Mouse (Mus musculus) forebrain, embryonic 12.5 days (tissue): Measurements from ENCODE around the gene Adam12. TPM values are rescaled to one million over a fixed set of nuclear protein-coding genes. Genes with fewer than 3 reads are reported as not detected.

Source experiments
- ATAC-seq: fragments of 200-750 bp; cut with Nextera tagmentation; 2 replicates; pipeline ENCODE4 v1.8.0; 2017; ENCODE audit warnings: moderate TSS enrichment; ENCODE audit not compliant: low FRiP score
- H3K27ac ChIP-seq: fragments of 300-500 bp; sonication (generic); 2 replicates; pipeline ENCODE4 v1.5.1; 2016; ENCODE audit warnings: mild to moderate bottlenecking
- H3K27me3 ChIP-seq: fragments of 300-500 bp; sonication (generic); 2 replicates; pipeline ENCODE4 v1.6.1; 2016; ENCODE audit warnings: mild to moderate bottlenecking
- H3K36me3 ChIP-seq: fragments of 300-500 bp; sonication (generic); replicated peaks from 2 replicates; pipeline ENCODE4 v1.6.1; 2016; ENCODE audit warnings: mild to moderate bottlenecking
- H3K4me1 ChIP-seq: fragments of 300-500 bp; sonication (generic); 2 replicates; pipeline ENCODE4 v1.6.1; 2016
- H3K4me2 ChIP-seq: fragments of 300-500 bp; sonication (generic); 2 replicates; pipeline ENCODE4 v1.6.1; 2016; ENCODE audit warnings: mild to moderate bottlenecking, moderate library complexity
- H3K4me3 ChIP-seq: fragments of 300-500 bp; sonication (generic); replicated peaks from 2 replicates; pipeline ENCODE4 v1.5.1; 2016; ENCODE audit warnings: mild to moderate bottlenecking
- H3K9ac ChIP-seq: fragments of 300-500 bp; sonication (generic); 2 replicates; pipeline ENCODE4 v1.6.1; 2016; ENCODE audit warnings: mild to moderate bottlenecking
- H3K9me3 ChIP-seq: fragments of 300-500 bp; sonication (generic); 2 replicates; pipeline ENCODE4 v1.6.1; 2016
- WGBS: fragments of 180-500 bp; shearing (Covaris S2); methylation state at CpG from one replicate; pipeline ENCODE4 v1.1.7; 2016; 5-methylcytosine and 5-hydroxymethylcytosine counted together
- polyA plus RNA-seq: library from polyadenylated mRNA; unstranded; fragments of >200 nt; fragmentation: Nextera tagmentation; extraction: Ambion mirVana; gene quantifications from 2 replicates; pipeline ENCODE4 v1.2.1, GENCODE M21; 2016

Adam12 gene
- polyA plus RNA-seq, 1 experiment from 2014 or later, result 2.1 TPM

DNA sequence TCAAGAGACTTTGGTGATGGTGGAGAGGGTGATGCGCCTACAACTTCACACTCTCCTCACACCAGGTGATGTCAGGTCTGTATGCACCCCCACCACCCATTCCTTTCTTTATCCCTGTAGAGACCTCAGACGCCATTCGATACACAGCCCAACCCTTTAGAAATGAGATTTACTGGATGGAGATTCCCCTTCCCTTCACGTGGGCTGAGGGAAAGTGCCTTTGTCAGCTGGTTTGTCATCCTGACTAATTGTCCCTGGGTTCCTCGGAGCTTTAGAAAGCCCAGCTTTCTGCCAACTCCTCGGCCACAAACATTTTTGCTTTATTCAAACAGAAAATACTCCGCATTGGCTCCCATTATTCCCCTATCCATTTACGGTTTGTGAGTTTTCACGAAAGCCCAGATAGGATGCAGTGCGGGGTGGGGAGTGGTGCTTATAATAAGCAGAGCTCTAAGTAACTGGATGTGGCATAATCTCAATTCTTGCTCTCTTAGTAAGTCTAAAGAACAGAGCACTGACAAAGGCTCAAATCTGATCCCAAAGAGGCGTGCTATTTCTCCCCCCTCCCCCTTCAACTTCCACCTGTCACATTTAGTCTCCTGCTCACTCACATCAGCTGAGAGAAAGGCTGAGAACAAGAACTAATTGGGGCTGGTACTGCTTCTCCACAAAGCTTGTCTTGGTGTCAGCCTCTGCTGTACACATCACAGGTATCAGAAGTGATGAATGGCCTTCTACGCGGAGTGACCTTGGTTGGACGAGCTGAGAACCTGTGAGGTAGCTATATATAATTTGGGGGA is 143.2 kb downstream of the Adam12 start:
- 74% methylated on average over 14 of the region's 14 CpGs for WGBS
- H3K27ac ChIP-seq, result no peak overlapping the region

DNA sequence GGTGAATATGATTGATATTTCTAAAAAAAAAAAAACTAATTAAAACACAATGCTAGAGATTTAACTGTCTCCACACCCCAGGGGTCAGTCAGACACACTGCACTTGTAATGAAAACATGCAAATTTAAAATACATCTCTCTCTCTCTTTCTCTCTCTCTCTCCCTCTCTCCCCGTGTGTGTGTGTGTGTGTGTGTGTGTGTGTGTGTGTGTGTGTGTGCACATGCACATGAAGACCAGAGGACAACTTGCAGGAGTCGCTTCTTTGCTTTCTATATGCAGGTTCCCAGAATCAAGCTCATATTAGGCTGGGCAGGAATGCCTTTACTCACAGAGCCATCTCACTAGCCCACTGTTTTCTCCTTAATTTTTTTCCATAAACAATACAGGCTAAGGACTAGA is 146.6 kb downstream of the Adam12 start:
- Histone ChIP-seq H3K36me3 (no peaks in the 10 kb centered on the region), H3K4me3 (no peak overlapping the region), H3K4me1 (peaks cover 7% of the 10 kb centered on the region; the same call in 1 of the 2 replicates), H3K27ac (no peak overlapping the region), H3K9ac (no peak overlapping the region), H3K9me3 (no peaks in the 10 kb centered on the region), H3K4me2 (no peak overlapping the region), H3K27me3 (no peaks in the 10 kb centered on the region)
- WGBS, result 67% methylated on average over 2 of the region's 2 CpGs
- no peak for ATAC-seq

More for the DNA sequence above, 143.2 kb downstream of the Adam12 start:
- Histone ChIP-seq H3K9me3 (no peaks in the 10 kb centered on the region), H3K4me2 (no peak overlapping the region), H3K36me3 (no peaks in the 10 kb centered on the region), H3K4me1 (peaks cover 7% of the 10 kb centered on the region; the same call in 1 of the 2 replicates), H3K27me3 (no peaks in the 10 kb centered on the region), H3K9ac (no peak overlapping the region), H3K4me3 (no peak overlapping the region)
- no peak for ATAC-seq

DNA sequence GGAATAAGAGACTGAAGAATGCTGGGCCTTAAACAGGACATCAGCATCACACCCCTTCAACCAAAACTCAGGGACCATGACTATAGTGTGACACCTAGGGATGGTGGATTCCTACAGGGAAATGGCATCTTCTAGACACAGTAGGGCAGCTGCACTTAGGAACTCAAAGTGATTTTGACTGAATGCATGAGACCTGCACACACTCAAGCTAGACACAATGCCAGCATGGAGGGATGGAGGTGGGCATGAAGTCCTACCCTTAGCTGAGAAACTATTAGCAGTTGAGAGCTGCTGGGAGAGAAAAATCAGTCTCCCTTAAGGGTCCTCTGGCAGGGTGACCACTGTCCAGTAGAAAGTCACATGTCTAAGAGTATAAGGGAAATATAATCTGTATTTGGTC is 147.0 kb downstream of the Adam12 start:
- H3K27ac ChIP-seq, result no peak overlapping the region
- peaks cover 7% of the 10 kb centered on the region; the same call in 1 of the 2 replicates for H3K4me1 ChIP-seq
- no peak overlapping the region for H3K4me2 ChIP-seq
- no peak overlapping the region for H3K9ac ChIP-seq
- no peaks in the 10 kb centered on the region for H3K36me3 ChIP-seq
- H3K27me3 ChIP-seq, result no peaks in the 10 kb centered on the region
- H3K9me3 ChIP-seq, result no peaks in the 10 kb centered on the region
- no peak overlapping the region for H3K4me3 ChIP-seq
- no peak for ATAC-seq

DNA sequence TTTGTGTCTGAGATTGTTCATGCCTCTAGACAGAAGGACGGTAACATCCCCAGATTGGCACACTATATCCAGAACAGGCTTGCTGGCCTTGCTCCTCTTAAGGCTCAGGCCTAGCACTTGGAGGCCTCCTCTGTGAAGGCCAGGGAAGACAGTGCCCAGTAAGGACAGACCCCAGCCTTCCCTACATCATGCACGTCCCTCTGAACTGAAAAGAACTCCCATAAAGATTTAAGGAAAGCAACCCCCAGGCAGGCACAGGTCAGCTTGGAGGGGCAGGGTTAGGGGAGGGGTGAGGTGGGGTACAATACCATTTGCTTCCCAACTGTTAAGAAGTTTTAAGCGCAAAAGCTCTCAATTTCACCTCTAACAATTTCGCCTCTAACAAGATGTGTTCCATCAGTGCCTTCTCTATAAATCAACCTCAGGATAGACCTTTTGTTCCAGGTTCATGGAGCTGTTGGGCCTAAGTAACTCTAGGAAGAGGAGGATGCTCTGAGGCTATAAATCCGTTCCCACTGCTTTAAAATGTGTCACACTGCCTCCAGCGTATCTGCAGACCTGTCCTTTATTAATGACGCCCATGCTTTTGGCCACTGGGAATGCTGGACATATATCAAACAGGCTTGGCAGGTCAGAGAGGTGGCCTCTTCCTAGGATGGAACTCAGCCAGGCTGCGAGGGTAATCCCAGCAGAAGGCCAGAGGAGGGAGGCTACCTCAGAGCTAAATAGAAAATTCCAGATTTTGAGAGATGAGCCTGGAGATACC is 150.5 kb downstream of the Adam12 start:
- Histone ChIP-seq H3K9ac (no peak overlapping the region), H3K4me2 (no peak overlapping the region), H3K9me3 (no peaks in the 10 kb centered on the region), H3K36me3 (no peaks in the 10 kb centered on the region), H3K4me1 (no peaks in the 10 kb centered on the region), H3K27ac (no peak overlapping the region), H3K4me3 (no peak overlapping the region), H3K27me3 (no peaks in the 10 kb centered on the region)
- whole genome bisulfite sequencing, result 85% methylated on average over 8 of the region's 8 CpGs
- ATAC-seq, result no peak

DNA sequence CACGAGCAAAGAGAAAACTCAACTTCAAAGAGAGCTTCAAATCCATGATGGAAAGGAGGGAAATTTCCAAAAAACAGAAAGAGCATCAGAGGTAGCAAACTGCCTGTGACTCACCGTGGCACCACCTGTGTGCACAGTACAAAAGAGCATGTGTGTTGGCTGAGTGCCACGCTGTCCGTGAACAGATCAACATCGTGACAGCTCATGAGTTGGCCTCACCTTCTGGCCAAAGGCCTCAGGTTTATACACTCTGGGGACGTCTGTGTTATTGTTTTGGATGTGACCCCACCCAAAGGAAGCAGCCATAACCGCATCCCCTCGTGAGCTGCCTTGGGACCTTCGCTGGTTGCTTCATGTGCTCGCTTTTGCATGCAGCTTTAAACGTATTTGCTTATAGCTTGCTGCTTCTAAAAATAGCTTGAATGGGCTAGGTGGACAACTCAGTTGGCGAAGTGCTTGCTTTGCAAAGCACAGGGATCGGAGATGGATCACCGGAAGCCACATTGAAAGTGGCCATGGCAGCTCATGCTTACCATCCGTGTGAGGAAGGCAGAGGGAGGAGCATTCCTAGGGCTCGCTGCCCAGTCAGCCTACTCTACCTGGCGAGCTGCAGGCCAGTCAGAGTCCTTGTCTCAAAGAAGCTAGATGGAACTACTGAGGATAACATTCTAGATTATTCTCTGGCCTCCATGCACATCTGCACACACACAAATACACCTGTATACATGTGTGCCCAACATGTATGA is 151.8 kb downstream of the Adam12 start:
- WGBS, result 88% methylated on average over 17 of the region's 17 CpGs
- Histone ChIP-seq H3K4me2 (no peak overlapping the region), H3K9ac (no peak overlapping the region), H3K9me3 (no peaks in the 10 kb centered on the region), H3K4me3 (no peak overlapping the region), H3K27me3 (no peaks in the 10 kb centered on the region), H3K27ac (no peak overlapping the region), H3K4me1 (no peaks in the 10 kb centered on the region), H3K36me3 (no peaks in the 10 kb centered on the region)
- ATAC-seq, result no peak

DNA sequence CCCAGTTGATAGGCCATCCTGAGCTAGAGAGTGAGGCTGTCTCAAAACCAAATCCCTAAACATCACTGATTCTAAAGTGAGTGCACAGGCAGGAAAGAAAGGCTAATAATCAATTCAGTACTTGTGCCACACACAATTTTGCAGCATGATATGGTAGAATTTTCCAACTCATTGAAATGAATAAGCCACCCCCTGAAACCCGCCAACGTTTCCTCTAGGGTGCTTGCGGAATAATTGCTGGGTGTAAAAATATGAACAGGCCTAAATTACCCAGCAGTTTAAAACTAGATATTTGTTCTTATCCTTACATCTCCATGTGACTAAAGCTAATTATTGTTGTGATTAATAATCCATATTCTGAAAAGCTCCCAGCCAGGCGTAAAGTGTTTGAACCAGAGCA is 154.3 kb downstream of the Adam12 start:
- no peak overlapping the region for H3K9ac ChIP-seq
- H3K27me3 ChIP-seq, result no peaks in the 10 kb centered on the region
- H3K4me1 ChIP-seq, result no peaks in the 10 kb centered on the region
- 89% methylated on average over 4 of the region's 4 CpGs for WGBS
- no peak overlapping the region for H3K27ac ChIP-seq
- no peak for ATAC-seq
- no peaks in the 10 kb centered on the region for H3K36me3 ChIP-seq
- no peak overlapping the region for H3K4me2 ChIP-seq
- H3K9me3 ChIP-seq, result no peaks in the 10 kb centered on the region
- no peak overlapping the region for H3K4me3 ChIP-seq

DNA sequence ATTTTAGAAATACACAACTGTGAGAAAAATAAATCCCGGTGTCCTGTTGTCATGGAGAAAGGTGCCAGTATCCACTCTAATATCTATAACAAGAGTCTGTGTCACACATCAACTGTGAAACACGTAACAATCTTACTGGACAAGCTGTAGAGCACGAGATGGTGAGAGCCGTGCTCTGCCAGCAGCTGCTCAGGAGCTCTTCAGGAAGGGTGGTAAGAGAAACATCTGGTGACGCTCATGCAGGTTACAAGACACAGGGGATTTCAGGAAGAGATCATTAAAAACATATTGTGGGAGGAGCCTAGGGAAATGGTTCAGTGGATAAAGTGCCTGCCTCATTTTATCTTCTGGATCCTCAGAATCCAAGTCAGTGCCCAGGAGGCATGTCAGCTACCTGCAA is 158.9 kb downstream of the Adam12 start:
- no peak for ATAC-seq
- H3K36me3 ChIP-seq, result no peaks in the 10 kb centered on the region
- no peaks in the 10 kb centered on the region for H3K9me3 ChIP-seq
- no peaks in the 10 kb centered on the region for H3K4me1 ChIP-seq
- H3K4me3 ChIP-seq, result no peak overlapping the region
- no peak overlapping the region for H3K4me2 ChIP-seq
- no peak overlapping the region for H3K9ac ChIP-seq
- 86% methylated on average over 5 of the region's 5 CpGs for WGBS
- no peak overlapping the region for H3K27ac ChIP-seq
- H3K27me3 ChIP-seq, result no peaks in the 10 kb centered on the region

DNA sequence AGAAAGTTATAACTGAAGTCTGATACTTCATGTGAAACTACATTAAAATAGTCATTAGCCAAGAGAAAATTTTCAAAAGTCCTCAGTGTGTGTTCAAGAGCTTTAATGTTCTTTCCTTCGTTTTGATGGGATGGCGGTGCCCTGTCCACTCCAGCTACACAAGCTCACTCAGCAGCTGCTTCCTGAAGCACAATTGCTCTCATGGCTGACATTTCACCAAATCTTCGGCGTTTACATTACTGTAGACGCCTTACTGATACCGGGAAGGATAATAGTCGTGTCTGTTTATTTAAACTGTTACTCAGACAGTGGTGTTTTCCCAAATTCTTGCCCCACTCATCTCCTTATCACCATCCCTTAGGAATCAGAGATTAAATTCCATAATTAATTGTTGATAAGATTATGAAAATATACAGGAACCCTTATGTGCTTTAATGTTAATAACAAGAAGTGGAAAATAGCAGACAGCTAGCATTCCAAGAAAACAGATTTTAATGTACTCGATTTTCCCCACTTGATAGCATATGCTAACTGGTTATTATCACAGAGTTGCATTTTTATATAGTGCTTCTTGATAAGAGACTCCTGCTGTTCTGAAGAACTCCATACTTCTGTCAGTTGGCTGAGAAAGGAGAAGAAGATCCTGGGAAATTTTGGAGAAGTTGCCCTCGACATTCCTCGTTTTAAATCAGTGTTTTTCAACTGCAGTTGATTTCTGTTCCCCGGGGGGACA is 160.6 kb downstream of the Adam12 start:
- no peak overlapping the region for H3K4me2 ChIP-seq
- no peaks in the 10 kb centered on the region for H3K36me3 ChIP-seq
- WGBS, result 86% methylated on average over 11 of the region's 11 CpGs
- no peak overlapping the region for H3K9ac ChIP-seq
- no peak overlapping the region for H3K4me3 ChIP-seq
- no peaks in the 10 kb centered on the region for H3K27me3 ChIP-seq
- no peak for ATAC-seq
- no peak overlapping the region for H3K27ac ChIP-seq
- H3K4me1 ChIP-seq, result no peaks in the 10 kb centered on the region
- H3K9me3 ChIP-seq, result no peaks in the 10 kb centered on the region

DNA sequence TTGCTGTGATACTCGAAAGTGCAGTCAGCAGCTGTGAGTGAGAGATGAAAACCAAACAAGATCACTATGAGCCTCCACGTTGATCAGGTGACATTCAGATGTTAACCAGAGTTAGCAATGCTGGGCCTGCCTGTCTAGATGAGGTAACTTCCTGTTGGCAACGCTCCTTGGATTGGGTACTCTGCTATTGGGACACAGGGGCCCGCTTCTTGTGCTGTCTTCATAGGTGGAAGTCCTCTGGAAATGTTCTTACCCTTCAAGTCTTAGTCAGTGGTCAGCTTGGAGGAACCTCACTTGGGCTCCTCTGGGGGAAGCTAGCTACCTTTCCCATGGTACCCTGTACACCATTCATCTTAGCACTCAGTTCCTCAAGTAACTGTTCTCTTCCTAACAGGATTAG is 169.3 kb downstream of the Adam12 start:
- no peaks in the 10 kb centered on the region for H3K36me3 ChIP-seq
- ATAC-seq, result no peak
- H3K4me2 ChIP-seq, result no peak overlapping the region
- no peak overlapping the region for H3K4me3 ChIP-seq
- H3K27me3 ChIP-seq, result no peaks in the 10 kb centered on the region
- no peak overlapping the region for H3K9ac ChIP-seq
- 84% methylated on average over 4 of the region's 4 CpGs for WGBS
- no peaks in the 10 kb centered on the region for H3K9me3 ChIP-seq
- H3K27ac ChIP-seq, result no peak overlapping the region
- no peaks in the 10 kb centered on the region for H3K4me1 ChIP-seq

- no peak overlapping the region for H3K27ac ChIP-seq
- no peak overlapping the region for H3K4me3 ChIP-seq
- no peaks in the 10 kb centered on the region for H3K4me1 ChIP-seq
- no peak for ATAC-seq
- WGBS, result 74% methylated on average over 2 of the region's 2 CpGs
- H3K9ac ChIP-seq, result no peak overlapping the region
- no peaks in the 10 kb centered on the region for H3K27me3 ChIP-seq
- H3K36me3 ChIP-seq, result no peaks in the 10 kb centered on the region
- no peaks in the 10 kb centered on the region for H3K9me3 ChIP-seq
- H3K4me2 ChIP-seq, result no peak overlapping the region
Measured at GRCm38 (mm10) chr7:134052486-134052885, 179.5 kb downstream of the Adam12 start.

DNA sequence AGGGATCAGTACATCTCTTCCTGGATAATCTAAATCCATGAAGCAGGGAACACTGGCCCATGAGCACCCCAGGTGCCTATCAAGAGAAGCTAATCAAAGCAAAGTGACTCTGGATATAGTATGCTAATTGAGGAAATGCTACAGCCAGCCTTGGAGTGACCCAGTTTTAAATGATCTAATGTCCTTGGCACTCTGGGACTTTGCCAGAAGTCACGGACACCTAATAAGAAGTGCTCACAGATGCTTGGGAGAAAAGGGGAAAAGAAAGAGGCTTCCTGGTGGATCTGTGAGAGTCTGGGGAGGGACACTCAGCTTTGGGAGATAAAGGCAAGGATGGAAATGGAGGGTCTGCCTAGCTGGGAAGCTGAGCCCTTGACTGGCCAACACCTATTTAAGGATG is 181.6 kb downstream of the Adam12 start:
- H3K36me3 ChIP-seq, result no peaks in the 10 kb centered on the region
- no peak for ATAC-seq
- H3K4me1 ChIP-seq, result no peaks in the 10 kb centered on the region
- WGBS, result 74% methylated on average over 1 of the region's 1 CpGs
- no peak overlapping the region for H3K4me2 ChIP-seq
- no peak overlapping the region for H3K4me3 ChIP-seq
- no peak overlapping the region for H3K9ac ChIP-seq
- no peaks in the 10 kb centered on the region for H3K9me3 ChIP-seq
- H3K27me3 ChIP-seq, result no peaks in the 10 kb centered on the region
- no peak overlapping the region for H3K27ac ChIP-seq

- WGBS, result 92% methylated on average over 3 of the region's 3 CpGs
- Histone ChIP-seq H3K4me3 (no peak overlapping the region), H3K4me2 (no peak overlapping the region), H3K27me3 (no peaks in the 10 kb centered on the region), H3K27ac (no peak overlapping the region), H3K9ac (no peak overlapping the region), H3K36me3 (no peaks in the 10 kb centered on the region), H3K4me1 (no peaks in the 10 kb centered on the region), H3K9me3 (no peaks in the 10 kb centered on the region)
- no peak for ATAC-seq
Measured at GRCm38 (mm10) chr7:134046376-134046775, 185.6 kb downstream of the Adam12 start.
